Mouse (Mus musculus) frontal cortex, postnatal 14 days (tissue): ENCODE results near the gene Plxnd1.

Experiments used
- DNase-seq, 2 experiments: peaks; one replicate each; pipeline ENCODE4 v3.0.0; 2022; ENCODE audit warnings: low spot score in 2 of 2

The Plxnd1 gene

GRCm38 (mm10) chr6:115918615-115919014, 76.2 kb downstream of the Plxnd1 start:
- no peak for DNase-seq

- no peak for DNase-seq
Observed at GRCm38 (mm10) chr6:115916611-115917010, 78.2 kb downstream of the Plxnd1 start.

- no peak for DNase-seq
Observed at GRCm38 (mm10) chr6:115915601-115916445, 79.0 kb downstream of the Plxnd1 start.

- DNase-seq, result no peak
Observed at GRCm38 (mm10) chr6:115914511-115915202, 80.1 kb downstream of the Plxnd1 start.

- no peak for DNase-seq
Observed at GRCm38 (mm10) chr6:115913482-115913881, 81.3 kb downstream of the Plxnd1 start.

- no peak for DNase-seq
Observed at GRCm38 (mm10) chr6:115911763-115912162, 83.0 kb downstream of the Plxnd1 start.

- no peak for DNase-seq
Observed at GRCm38 (mm10) chr6:115909940-115910339, 84.9 kb downstream of the Plxnd1 start.

- DNase-seq, result no peak
Observed at GRCm38 (mm10) chr6:115909052-115909451, 85.8 kb downstream of the Plxnd1 start.

- no peak for DNase-seq
Observed at GRCm38 (mm10) chr6:115908421-115908982, 86.3 kb downstream of the Plxnd1 start.

- no peak for DNase-seq
Observed at GRCm38 (mm10) chr6:115906871-115907270, 87.9 kb downstream of the Plxnd1 start.

GRCm38 (mm10) chr6:115906455-115906854, 88.3 kb downstream of the Plxnd1 start:
- DNase-seq, result no peak

GRCm38 (mm10) chr6:115905568-115905967, 89.2 kb downstream of the Plxnd1 start:
- no peak for DNase-seq
